Mouse (Mus musculus) layer of hippocampus, postnatal 25 days (tissue): ENCODE results near the gene Lsm10. TPM values are rescaled to one million over a fixed set of nuclear protein-coding genes. Genes with fewer than 3 reads are reported as not detected.
A peak's percentile ranks its signal among the peaks of the same experiment; 100 is the strongest.
"Not testable (repeated sequence)": the region's sequence is repeated elsewhere in the genome, so short reads cannot be mapped to it uniquely, and the experiment has no call there.

Experiments used
- DNase-seq, 2 experiments: peaks; one replicate each; pipeline ENCODE4 v3.0.0; 2022; ENCODE audit warnings: mixed read lengths in 2 of 2, low spot score in 1 of 2; ENCODE audit errors: extremely low spot score in 1 of 2
- total RNA-seq, 2 experiments: library from RNA; stranded (reverse); gene quantifications; 2 replicates each; pipeline ENCODE4 v1.2.3; 2021

Lsm10 gene
- total RNA-seq, 2 experiments from 2014 or later, result 14.7 to 17.6 TPM

DNA sequence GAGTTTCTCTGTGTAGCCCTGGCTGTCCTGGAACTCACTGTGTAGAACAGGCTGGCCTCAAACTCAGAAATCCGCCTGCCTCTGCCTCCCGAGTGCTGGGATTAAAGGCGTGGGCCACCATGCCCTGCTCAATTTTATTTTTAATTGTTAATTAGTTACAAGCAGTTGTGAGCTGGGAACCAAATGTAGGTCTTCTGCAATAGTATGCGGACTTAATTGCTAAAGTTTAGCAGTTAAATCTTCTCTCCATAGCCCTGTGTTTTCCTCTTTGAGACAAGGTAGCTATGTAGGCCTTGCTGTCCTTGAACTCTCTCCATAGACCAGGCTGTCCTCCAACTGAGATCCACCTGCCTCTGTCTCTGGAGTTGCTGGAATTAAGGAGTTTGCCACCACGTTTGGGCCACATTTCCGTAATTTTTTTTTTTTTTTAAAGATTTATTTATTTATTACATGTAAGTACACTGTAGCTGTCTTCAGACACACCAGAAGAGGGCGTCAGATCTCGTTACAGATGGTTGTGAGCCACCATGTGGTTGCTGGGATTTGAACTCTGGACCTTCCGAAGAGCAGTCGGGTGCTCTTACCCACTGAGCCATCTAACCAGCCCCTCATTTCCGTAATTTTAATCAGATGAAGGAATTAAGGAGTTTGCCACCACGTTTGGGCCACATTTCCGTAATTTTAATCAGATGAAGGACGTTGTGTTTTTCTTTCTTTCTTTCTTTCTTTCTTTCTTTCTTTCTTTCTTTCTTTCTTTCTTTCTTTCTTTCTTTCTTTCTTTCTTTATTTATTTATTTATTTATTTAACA is 597 bp upstream of the Lsm10 start:
- DNase-seq, result not testable (repeated sequence)

DNA sequence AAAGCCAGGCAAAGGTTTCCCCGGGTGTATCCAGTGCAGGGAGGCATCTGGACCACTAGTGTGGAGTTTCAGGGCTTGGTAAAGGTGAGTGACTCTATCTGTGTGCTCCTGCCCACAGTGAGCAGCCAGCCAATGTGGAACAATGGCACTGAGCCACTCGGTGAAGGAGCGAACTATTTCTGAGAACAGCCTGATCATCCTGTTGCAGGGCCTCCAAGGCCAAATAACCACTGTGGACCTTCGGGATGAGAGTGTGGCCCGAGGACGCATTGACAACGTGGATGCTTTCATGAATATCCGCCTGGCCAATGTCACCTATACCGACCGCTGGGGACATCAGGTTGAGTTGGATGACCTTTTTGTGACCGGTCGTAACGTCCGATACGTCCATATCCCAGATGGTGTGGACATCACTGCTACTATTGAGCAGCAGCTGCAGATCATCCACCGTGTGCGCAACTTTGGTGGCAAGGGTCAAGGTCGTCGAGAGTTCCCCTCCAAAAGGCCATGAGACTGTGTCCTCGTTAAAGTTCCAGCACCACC is 1.4 kb downstream of the Lsm10 start:
- no peak for DNase-seq

DNA sequence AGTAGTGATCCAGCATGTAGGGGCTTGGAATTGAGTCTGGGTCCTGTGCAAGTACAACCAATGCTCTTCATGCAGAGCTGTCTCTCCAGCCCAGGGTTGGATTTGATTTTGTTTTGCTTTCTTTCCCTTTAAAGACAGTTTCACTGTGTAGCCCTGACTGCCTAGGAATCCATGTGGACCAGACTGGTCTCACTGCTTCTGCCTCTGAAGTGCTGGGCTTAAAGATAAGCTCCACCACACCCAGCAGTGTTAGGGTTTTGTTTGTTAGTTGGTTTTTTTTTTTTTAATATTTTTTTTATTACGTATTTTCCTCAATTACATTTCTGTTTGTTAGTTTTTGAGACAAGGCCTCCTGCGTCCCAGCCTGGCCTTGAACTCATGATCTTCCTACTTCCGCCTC is 2.9 kb downstream of the Lsm10 start:
- no peak for DNase-seq

DNA sequence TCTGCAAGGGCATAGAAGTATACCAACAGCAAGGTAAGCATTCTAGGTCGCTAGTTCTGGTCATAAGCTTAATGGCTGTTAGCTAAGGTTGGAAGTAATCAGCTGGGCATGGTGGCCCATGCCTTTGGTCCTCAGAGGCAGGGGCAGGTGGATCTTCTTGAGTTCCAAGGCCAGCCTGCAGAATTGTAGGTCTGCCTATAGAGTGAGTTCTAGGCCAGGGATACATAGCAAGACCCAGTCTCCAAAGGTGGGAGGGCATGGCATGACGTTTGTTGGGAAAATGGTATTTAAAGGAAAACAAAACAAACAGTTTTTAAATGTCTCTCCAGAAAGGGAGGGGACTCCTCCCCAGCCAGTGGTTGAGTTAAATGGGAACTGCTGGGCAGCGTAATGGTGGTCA is 4.3 kb downstream of the Lsm10 start:
- DNase-seq, result no peak

DNA sequence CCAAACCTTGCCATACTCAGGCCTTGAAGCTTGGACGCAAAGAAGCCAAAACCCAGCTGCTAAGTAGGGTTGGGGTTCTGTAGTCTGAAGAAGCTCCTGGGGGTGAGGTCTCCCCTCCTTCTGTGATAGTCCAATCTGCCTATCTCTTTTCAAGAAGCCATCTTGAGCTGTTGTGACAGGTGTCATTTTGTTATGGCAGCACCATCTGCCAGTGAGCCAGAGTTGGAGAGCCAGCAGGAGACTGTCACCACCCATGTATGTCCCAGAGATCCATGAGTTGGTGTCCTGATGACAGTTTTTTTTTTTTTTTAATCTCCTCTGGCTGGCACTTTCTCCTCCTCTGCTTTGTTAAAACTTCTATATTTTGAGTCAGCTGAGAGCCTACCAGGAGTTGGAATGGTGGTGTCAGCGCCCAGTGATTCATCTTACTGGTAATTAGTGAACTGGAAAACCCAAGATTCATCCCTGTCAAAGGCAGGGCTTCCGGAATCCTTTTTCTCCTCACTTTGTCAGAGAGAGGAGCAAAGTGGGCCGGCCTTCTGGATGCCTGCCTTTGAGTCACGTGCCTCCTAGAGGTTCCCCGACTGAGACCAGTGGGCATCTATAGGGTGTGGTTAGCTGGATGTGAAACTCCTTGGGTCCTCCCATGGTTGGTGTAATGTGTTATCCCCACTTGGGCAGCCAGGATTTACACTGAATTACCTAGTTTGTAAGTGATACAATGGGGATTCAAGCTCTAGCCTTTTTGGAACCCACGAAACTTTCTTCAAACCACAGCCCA is 5.8 kb downstream of the Lsm10 start:
- DNase-seq, result no peak

DNA sequence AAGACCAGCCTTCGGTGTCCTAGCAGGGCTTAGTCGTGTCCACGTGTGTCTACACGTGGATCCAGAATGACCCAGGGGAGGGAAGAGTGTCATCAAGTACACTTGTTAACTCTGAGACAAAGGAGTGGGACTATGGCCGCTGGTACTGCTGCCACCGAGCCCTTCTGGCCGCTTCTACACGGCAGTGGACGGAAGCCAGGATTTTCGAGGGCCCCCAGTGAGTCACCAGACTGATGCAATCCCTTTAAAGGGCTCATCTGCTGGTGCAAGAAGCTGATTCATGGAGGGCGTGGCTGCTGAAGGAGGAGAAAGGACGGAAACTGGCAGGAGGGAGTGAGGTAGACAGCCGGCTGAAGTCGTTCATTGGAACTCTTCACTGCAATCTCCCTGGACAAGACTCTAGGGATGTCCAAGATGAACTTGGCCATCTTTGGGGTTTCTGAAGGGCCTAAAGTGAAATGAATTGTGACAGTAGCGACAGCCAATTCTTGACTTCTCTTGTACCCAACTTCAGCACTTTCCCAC is 6.7 kb downstream of the Lsm10 start:
- DNase-seq, result peak in 1 of 2 experiments; percentile 60

DNA sequence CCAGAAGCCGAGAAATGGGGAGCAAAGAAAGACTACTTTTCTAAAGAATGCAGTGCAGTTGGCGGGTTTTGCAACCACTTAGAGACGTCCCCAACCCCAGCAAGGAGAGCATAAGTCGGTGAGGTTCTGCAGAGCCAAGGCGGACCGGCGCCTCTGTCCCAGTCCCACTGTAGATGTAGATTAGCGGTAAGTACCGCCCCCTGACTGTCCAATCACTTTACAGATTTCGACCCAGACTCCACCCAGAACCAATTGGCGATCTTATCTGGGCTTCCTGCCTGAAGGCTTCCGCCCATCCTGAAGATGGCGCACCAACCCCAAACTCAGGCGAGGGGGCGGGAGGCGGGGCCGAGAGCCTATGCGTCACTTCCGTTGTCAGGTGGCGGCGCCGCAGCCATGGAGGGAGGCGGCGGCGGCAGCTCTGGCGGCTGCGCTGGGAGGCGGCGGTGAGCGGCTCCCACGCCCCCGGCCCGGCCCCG is 7.2 kb downstream of the Lsm10 start, which contains the start of gene Stk40:
Gene Stk40, plus strand, starts transcription at position 368 of the 479 bp plus-strand sequence.
- DNase-seq, result peak; percentile 83 to 86

DNA sequence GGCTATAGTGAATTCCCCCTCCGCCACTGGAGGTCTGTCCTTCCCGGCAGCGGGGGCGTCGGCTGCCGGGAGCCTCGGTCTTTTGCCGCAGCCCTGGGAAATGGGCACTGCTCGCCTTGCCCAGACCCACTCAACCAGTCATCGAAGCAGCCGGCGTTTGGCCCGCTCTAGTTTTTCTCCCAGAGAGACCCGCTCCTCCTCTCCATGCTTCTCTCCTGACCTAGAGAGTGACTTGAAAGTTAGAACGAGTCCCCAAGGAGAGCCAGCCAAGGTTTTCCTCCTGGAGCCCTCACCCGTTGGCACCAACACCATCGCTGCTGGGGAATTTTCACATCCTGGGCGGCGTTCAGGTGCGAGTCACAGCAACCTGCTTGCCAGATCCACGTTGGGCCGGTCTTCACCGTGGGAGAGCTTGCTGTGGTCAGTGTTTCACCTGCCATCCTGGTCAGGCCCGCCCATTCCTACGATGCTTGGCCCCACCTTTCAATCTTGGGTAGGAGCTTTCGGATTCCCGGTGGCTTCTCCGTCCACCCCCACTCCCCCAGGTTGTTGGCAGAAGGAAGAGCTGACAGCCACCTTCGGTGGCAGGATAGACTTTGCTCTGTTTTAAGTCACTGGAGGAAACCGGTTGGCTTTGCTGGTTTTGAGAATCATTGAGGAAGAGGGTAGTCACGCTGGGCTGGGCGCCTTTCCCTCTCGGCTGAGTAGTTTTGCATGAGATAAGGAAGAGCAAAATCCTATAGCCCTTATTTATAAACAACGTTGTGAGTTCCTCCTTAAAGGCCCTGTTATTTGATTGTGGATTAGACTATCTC is 8.0 kb downstream of the Lsm10 start:
- DNase-seq, result peak in 1 of 2 experiments; percentile 33

DNA sequence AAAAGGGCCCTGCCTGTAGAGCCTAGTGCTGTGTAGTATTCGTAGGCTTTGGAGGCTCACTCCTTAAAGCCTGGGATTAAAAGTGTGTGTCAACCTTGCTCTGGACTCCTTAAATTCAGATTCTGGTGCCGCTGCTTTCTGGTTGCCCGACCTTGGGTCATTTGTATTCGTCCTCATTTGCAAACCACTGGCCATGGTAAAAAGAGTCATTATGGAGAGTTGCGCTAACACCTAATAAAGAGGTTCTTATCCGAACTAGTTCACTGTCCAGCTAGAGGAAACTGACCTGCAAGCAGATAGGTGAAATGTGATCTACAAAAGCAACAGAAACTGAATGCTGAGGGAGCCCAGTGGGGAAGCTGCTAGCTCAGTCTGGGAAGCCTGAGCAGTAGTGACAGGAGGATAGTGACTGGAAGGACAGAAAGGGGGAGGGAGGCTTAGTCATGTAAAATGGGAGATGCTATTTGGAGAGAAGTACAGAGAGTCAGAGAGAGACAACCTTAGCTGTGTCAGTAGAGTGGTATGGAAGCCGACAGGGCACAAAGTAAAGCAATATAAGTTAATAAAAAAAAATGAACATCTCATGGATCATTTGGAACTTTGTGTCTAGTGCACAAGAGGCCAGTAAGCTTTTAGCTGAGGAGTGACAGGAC is 8.8 kb downstream of the Lsm10 start:
- DNase-seq, result no peak

DNA sequence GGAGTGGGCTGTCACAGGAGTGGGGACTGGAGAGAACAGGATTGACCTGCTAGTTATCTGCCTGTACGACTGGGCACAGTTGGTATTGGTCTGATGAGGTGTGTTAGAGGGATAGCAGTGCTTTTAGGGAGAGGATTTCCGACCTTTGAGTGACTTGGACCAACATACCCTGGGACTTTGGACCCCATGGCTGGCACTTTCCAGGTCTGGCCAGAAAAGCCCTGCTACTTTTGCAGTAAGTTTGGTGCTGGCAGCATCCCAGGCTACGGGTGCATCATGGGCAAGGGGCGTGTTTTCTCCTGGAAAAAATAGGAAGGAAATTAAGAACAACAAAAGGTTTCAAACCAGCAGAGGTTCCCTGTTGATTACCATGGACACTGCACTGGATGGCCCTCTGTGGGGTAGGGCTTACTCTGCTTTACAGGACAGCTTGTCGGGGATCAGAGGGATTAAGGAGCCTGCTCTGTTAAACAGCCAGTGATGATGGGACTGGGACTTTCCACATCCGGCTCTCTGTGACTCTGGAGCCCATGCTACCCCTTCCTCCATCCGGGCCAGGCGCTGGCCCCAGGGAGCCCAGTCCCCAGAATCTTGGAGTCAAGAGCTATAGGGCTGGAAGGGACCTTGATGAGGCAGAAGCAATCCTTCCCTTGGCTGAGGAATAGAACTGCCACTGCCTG is 11.8 kb downstream of the Lsm10 start:
- no peak for DNase-seq

DNA sequence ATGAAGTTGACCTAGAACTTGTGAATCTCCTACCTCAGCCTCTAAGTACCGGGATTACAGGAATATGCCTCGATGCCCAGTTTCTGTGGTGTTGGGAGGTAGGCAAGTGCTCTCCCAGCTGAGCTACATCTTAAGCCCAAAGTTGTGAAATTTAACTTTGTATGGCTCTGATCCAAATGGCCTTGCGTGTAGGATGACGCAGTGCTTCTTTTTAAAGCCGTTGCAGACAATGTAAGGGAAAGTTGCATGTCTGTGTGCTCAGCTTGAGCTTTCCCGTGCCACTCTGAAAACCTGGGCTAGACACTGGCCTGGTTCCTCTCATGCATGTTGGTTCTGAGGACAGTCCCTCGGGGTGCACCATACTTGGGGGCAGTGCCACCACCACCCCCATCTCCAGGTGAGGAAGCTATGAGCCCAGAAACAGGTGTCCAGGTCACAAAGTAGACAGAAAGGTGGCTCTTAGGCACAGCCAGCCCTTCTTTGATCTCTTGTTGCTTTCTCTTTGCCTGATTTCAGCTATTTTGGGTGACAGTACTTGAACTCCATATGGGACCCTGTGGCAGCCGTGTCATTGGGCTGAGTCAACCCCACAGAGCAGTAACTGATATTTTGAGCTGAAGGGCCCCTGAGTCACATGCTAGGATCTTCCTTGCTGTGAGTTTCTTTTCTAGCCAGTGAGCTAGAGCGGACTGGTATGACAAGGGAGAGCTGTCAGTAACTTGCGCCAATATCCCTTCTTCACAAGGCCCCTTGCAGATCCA is 13.4 kb downstream of the Lsm10 start:
- DNase-seq, result no peak

DNA sequence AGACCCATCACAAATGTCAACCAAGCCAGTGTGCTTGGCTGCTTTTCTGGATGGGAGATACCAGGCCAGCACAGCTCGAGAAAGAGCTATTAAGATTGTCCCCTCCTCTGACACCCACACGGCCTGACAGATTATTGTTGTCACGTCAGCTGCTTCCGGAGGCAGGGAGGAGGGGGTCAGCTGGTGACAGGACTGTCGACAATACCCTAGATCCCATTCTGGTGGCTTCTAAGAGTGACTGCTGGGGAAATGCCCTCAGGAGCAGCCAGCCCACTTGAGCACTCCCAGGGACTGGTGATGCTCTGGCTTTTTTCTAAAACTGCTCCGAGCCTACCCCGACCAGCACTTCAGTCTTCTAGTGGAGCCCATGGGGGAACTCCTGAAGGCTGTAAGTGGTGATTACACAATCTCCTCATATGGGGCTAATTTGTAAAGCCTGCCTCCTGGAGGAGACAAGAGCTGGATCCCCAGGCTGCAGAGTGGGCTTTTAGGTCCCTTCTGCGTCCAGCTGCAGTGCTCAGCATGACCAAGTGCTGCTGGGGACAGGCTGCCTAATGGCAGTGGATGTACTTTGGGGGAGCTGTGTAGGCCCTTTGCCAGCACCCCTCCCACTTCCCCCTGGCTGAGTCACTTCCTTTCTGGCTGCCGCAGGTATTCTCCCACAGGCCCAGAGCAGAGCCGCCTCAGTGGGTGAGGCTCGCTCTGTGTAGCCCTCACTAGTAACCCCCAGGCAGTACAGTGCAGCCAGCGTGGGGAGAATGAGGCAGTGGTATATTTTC is 14.1 kb downstream of the Lsm10 start:
- DNase-seq, result peak; percentile 57 to 65

DNA sequence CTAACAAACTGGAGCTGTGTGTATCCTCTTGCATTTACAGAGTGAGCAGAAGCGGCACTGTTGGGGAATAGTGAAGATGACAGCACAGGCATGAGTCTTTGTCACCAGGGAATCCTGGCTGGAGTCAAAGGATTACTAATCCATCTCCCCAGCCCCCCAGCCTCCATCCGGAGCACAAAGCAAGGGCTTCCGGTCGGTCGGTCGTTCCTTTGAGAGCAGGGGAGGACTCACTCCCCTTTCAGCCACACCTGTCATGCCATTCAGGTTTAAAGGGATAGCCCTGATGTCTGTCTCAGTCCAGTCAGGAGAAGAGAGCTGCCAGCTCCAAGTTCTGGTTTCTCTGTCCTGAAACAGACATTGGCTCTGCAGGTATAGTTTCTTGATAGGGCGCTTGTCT is 14.7 kb downstream of the Lsm10 start:
- DNase-seq, result no peak

DNA sequence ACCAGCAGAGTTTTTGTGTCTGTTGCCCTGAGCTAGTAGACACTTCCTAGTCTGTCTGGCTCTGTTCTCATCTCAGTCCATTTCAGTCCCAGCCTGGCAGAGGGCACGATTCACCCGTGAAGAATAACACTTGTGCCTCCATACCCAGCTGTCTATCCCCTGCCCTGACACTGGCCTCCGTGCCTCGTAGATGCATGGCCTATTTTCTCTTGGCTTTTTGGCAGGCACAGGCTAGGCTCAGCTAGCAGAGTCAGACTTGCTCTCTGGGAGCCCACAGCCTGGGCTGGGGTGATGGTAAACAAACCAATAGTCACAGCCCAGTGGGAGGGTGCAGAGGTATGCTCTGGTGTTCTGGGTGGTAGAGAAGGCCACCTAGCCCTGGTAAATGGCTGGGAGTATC is 16.8 kb downstream of the Lsm10 start:
- DNase-seq, result no peak

DNA sequence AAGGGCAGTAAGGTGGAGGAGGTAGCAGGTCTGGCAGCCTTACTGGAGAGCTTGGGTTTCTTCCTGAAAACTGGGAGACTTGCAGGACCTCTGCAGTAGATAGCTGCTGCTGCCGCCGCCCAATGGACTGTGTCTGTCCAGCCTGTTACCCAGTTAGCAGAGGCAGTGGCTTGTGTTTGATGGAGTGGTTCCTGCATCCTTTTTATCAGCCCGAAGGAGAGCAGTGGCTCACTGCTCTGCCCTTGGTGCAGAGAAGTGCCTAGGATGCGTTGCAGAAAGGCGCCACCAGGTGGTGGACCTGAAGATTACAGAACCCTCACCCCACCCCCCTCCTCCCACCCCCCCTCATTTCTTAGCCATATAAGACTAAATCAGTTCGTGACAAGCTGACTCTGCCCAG is 17.5 kb downstream of the Lsm10 start:
- DNase-seq, result peak in 1 of 2 experiments; percentile 64

DNA sequence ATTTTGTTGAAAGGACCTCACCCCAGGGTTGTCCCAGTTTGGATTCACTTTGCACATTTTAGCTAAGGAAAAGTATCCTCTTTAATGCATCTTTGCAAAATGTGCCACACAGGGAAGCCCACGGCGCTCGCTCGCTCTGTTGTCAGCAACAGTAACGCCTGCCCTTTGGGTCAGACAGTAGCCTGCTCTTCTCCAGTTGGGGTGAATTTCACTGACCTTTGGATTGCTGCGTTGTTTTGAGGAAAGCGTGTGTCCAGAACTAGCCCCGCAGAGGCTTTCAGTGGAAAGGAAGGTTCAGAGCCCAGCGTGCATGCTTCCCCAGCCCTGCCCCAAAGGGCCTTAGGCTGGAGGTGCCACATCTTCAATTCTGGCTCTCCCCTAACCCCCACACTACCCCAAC is 19.0 kb downstream of the Lsm10 start:
- no peak for DNase-seq

DNA sequence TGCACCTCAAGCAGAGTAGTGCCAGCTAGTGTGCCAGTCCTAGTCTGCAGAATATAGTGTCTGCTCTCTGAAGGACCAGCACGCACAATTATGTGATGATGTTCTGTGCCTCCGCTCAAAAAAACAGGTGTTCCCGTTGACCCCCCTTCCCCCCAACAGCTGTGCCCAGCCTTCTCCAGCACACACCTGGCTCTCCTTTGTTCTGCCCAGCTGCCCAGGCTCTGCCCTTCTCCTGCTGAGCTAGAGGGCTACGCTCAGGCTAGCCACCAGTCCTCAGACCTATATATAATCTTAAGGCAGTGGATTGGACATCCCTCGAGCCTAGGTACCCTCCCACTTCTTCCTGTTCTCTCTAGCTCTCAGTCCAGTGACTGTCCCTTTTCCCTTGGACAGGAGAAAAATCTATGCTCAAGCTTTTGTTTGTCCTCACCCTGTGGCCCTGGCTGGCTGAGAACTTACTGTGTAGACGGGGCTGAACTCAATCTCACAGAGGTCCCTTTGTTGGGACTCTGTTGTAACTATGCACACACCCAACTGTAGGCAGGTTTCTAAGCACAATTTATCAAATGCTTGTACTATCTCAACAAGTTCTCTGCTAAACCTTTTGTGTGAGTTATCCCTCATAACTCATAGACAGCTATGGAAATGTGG is 19.6 kb downstream of the Lsm10 start:
- DNase-seq, result no peak
